Mouse (Mus musculus) lung, embryonic 14.5 days (tissue): Measurements from ENCODE around the gene Mdm2. TPM values are rescaled to one million over a fixed set of nuclear protein-coding genes. Genes with fewer than 3 reads are reported as not detected.

Source experiments
- ATAC-seq: fragments of 200-750 bp; cut with Nextera tagmentation; 2 replicates; pipeline ENCODE4 v1.8.0; 2017; ENCODE audit warnings: mild to moderate bottlenecking, moderate TSS enrichment, moderate library complexity; ENCODE audit not compliant: insufficient read depth
- DNase-seq: peaks from one replicate; pipeline ENCODE4 v3.0.0-alpha.2; 2015
- H3K27ac ChIP-seq: fragments of 300-500 bp; sonication (generic); 2 replicates; pipeline ENCODE4 v1.5.1; 2014; ENCODE audit warnings: low read depth, mild to moderate bottlenecking, moderate library complexity
- H3K27me3 ChIP-seq: fragments of 300-500 bp; sonication (generic); 2 replicates; pipeline ENCODE4 v1.6.1; 2014; ENCODE audit warnings: low read length, control low read depth; ENCODE audit not compliant: insufficient read depth
- H3K36me3 ChIP-seq: fragments of 300-500 bp; sonication (generic); 2 replicates; pipeline ENCODE4 v1.6.1; 2014; ENCODE audit warnings: control low read depth; ENCODE audit not compliant: insufficient read depth
- H3K4me1 ChIP-seq: fragments of 300-500 bp; sonication (generic); 2 replicates; pipeline ENCODE4 v1.6.1; 2014; ENCODE audit warnings: antibody characterized with exemption, control low read depth; ENCODE audit not compliant: insufficient read depth
- H3K4me2 ChIP-seq: fragments of 300-500 bp; sonication (generic); 2 replicates; pipeline ENCODE4 v1.6.1; 2014; ENCODE audit warnings: mild to moderate bottlenecking
- H3K4me3 ChIP-seq: fragments of 300-500 bp; sonication (generic); 2 replicates; pipeline ENCODE4 v1.5.1; 2014; ENCODE audit warnings: low read depth, low read length
- H3K9ac ChIP-seq: fragments of 300-500 bp; sonication (generic); 2 replicates; pipeline ENCODE4 v1.6.1; 2014
- H3K9me3 ChIP-seq: fragments of 300-500 bp; sonication (generic); 2 replicates; pipeline ENCODE4 v1.6.1; 2016; ENCODE audit warnings: low read depth, low read length, control low read depth
- CTCF ChIP-seq: IDR thresholded peaks from 2 replicates; pipeline ENCODE4 v1.5.1; 2016; ENCODE audit warnings: antibody characterized with exemption, low read depth
- WGBS: fragments of 180-500 bp; shearing (Covaris S2); extraction: QIAGEN DNeasy Blood & Tissue Kit; methylation state at CpG from one replicate; pipeline ENCODE4 v1.1.7; 2014; 5-methylcytosine and 5-hydroxymethylcytosine counted together
- polyA plus RNA-seq: library from polyadenylated mRNA; unstranded; fragments of >200 nt; fragmentation: Nextera tagmentation; extraction: Ambion mirVana; gene quantifications from 2 replicates; pipeline ENCODE4 v1.2.1, GENCODE M21; 2014

Gene Mdm2
- polyA plus RNA-seq, 1 experiment from 2014 or later, result 50.5 TPM

- Histone ChIP-seq H3K9ac (no peak overlapping the region), H3K9me3 (no peaks in the 10 kb centered on the region), H3K27me3 (no peaks in the 10 kb centered on the region), H3K4me1 (peaks cover 3% of the 10 kb centered on the region; the same call in 1 of the 2 replicates), H3K36me3 (no peaks in the 10 kb centered on the region), H3K4me3 (no peak overlapping the region), H3K27ac (no peak overlapping the region), H3K4me2 (no peak overlapping the region)
- DNase-seq, result no peak
- no peak for TF ChIP-seq CTCF
- WGBS, result 89% methylated on average over 14 of the region's 14 CpGs
- no peak for ATAC-seq
Measured at GRCm38 (mm10) chr10:117658522-117659429, 51.8 kb downstream of the Mdm2 start.

- Histone ChIP-seq H3K27me3 (no peaks in the 10 kb centered on the region), H3K4me3 (no peak overlapping the region), H3K27ac (no peak overlapping the region), H3K36me3 (no peaks in the 10 kb centered on the region), H3K9me3 (no peaks in the 10 kb centered on the region), H3K4me2 (no peak overlapping the region), H3K9ac (no peak overlapping the region), H3K4me1 (0 out of 2 replicates have a peak, but pooled peaks cover under 1% of the 10 kb centered on the region)
- WGBS, result 84% methylated on average over 3 of the region's 3 CpGs
- no peak for DNase-seq
- no peak for ATAC-seq
- TF ChIP-seq CTCF, result no peak
Measured at GRCm38 (mm10) chr10:117657659-117658306, 52.8 kb downstream of the Mdm2 start.

GRCm38 (mm10) chr10:117656985-117657658, 53.4 kb downstream of the Mdm2 start:
- no peaks in the 10 kb centered on the region for H3K27me3 ChIP-seq
- H3K27ac ChIP-seq, result no peak overlapping the region
- H3K4me3 ChIP-seq, result no peak overlapping the region
- H3K9ac ChIP-seq, result no peak overlapping the region
- TF ChIP-seq CTCF, result no peak
- no peak overlapping the region for H3K4me2 ChIP-seq
- H3K4me1 ChIP-seq, result no peaks in the 10 kb centered on the region
- WGBS, result 77% methylated on average over 7 of the region's 7 CpGs
- H3K36me3 ChIP-seq, result no peaks in the 10 kb centered on the region
- DNase-seq (no peak), ATAC-seq (no peak)
- no peaks in the 10 kb centered on the region for H3K9me3 ChIP-seq

- DNase-seq (no peak), ATAC-seq (no peak)
- Histone ChIP-seq H3K4me2 (no peak overlapping the region), H3K9me3 (no peaks in the 10 kb centered on the region), H3K9ac (no peak overlapping the region), H3K36me3 (no peaks in the 10 kb centered on the region), H3K27ac (no peak overlapping the region), H3K4me1 (no peaks in the 10 kb centered on the region), H3K27me3 (no peaks in the 10 kb centered on the region), H3K4me3 (no peak overlapping the region)
- WGBS, result 79% methylated on average over 6 of the region's 6 CpGs
- no peak for TF ChIP-seq CTCF
Measured at GRCm38 (mm10) chr10:117656662-117656962, 53.9 kb downstream of the Mdm2 start.

- no peaks in the 10 kb centered on the region for H3K4me1 ChIP-seq
- no peaks in the 10 kb centered on the region for H3K9me3 ChIP-seq
- no peak overlapping the region for H3K9ac ChIP-seq
- H3K4me2 ChIP-seq, result no peak overlapping the region
- no peaks in the 10 kb centered on the region for H3K36me3 ChIP-seq
- no peak for TF ChIP-seq CTCF
- H3K27me3 ChIP-seq, result no peaks in the 10 kb centered on the region
- ATAC-seq, result no peak
- WGBS, result 43% methylated on average over 7 of the region's 7 CpGs
- H3K4me3 ChIP-seq, result no peak overlapping the region
- no peak overlapping the region for H3K27ac ChIP-seq
- no peak for DNase-seq
Measured at GRCm38 (mm10) chr10:117655908-117656661, 54.5 kb downstream of the Mdm2 start.

GRCm38 (mm10) chr10:117655460-117655859, 55.1 kb downstream of the Mdm2 start:
- Histone ChIP-seq H3K27ac (no peak overlapping the region), H3K9ac (no peak overlapping the region), H3K36me3 (no peaks in the 10 kb centered on the region), H3K27me3 (no peaks in the 10 kb centered on the region), H3K4me2 (no peak overlapping the region), H3K9me3 (no peaks in the 10 kb centered on the region), H3K4me3 (no peak overlapping the region), H3K4me1 (no peaks in the 10 kb centered on the region)
- ATAC-seq (no peak), DNase-seq (no peak)
- no peak for TF ChIP-seq CTCF
- 84% methylated on average over 9 of the region's 9 CpGs for WGBS
